Mouse (Mus musculus): ENCODE measurements at regions not wholly inside any gene's neighbourhood (a gene's known extent, or its start where the extent isn't known, plus 50 kb on each side); places are given as distances from the start of the nearest gene placed in this dataset.

DNA sequence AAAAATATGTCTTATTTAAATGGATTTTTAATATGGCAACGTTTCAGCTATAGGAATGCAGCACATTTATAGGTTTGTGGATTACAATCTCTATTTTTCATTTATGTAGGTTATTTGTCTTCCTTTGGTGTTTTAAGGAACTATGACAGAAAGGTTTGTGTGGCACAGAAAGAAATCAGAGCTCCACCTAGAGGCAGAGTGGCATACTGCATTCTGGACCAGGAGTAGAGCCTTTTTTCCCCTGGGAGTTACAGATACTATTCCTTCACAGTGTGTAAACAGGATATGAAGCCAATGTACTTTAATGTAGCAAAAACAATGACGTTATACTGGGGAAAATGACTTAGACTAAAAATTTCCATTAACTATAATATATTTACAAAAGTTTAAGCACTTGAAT is 94.9 kb upstream of the St8sia4 start:
- peak; percentile 6 for DNase-seq

DNA sequence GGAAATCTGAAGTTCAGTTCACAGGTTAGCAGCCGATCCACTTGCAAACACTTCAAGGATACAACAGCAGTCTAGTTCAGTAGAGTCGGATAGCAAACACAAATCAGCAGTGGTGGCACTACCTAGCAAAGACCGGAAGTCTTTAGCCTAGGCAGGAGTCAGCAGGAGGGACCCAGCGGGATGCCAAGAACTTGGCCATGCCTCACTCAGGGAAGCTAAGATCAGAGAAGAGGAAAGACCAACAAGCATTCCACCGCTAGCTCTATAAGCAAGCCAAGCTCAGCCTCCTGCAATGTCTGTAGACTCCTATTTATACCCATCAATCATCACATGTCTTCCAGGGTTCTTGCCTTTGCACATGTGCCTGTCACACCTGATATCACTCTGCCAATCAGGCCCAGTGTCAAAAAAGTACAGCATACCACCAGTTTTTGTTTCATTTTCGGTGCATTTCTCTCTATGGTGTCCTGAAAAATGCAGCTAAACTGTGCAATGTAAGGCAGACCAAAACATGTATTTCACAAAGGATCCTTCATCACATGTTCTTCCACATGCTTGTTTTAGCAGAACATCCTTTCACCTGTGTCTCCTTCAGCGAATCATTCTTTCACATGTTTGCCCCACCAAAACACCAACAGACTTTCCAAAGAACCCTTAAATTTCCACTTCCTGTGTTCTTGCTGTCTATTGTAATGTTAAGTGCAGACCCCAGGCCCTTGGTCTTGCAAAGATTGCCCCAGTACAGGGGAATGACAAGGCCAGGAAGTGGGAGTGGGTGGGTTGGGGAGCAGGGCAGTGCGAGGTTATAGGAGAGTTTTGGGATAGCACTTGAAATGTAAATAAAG is 86.9 kb upstream of the St8sia4 start:
- no peak for DNase-seq

- no peak for DNase-seq
Measured at GRCm38 (mm10) chr1:95753517-95753916, 86.1 kb upstream of the St8sia4 start.

GRCm38 (mm10) chr1:95748940-95749339 is 81.6 kb upstream of the St8sia4 start:
- DNase-seq, result no peak

GRCm38 (mm10) chr1:95747287-95747686 is 79.9 kb upstream of the St8sia4 start:
- no peak for DNase-seq

GRCm38 (mm10) chr1:95744446-95744845 is 77.1 kb upstream of the St8sia4 start:
- DNase-seq, result no peak

DNA sequence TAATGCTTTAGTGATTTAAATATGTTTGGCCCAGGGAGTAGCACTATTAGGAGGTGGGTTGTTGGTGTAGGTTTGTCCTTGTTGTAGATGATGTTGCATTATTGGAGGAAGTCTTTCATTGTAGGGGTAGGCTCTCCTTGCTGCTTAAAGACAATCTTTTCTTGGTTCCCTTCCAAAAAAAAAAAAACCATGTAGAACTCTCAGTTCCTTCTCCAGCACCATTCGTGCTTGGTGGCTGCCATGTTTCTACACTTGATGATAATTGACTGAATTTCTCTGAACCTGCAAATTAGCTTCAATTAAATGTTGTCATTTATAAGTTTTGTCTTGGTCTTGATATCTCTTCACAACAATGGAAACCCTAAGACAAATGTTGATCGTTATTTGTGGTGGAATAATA is 76.0 kb upstream of the St8sia4 start:
- no peak for DNase-seq

- no peak for DNase-seq
Measured at GRCm38 (mm10) chr1:95719449-95719848, 52.1 kb upstream of the St8sia4 start.

GRCm38 (mm10) chr1:95718794-95719193 is 51.4 kb upstream of the St8sia4 start:
- no peak for DNase-seq
